Mouse (Mus musculus): ENCODE results near the gene Egln1. TPM values are rescaled to one million over a fixed set of nuclear protein-coding genes. Genes with fewer than 3 reads are reported as not detected.
A peak's percentile ranks its signal among the peaks of the same experiment; 100 is the strongest.

Gene Egln1
- total RNA-seq, 1 experiment from 2014 or later: 24.0 TPM

DNA sequence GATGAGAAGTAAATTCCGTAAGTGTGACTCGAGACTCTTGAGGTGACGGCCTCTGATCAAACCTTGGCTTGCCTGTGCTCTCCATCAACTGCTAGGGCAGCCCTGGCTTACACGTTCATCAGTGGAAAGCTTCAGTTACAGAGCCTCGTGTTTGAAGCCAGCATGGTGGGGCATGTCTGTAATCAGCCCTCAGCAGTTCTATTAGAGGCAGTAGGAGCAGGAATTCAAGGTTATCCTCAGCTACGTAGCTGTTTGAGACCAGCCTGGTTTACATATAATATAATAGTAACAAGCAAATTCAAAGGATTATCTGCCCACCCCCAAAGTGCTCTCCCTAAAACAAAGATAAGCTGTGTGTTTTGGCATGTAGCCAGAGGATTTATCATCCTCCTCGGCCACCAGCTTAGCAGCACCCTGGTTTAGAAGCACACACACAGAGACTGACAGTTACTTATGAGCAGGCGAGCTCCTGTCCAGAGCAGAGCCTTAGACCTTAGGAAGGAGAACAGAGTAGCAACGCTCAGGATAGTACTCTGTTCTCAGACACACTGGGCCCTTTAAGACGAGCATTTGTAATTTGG, 70.1 kb downstream of the Egln1 start:
- peak in 1 of 2 experiments; percentile 32; a peak in 1 of 4 replicates for ATAC-seq (replicated peaks in 1 of 2; ENCODE audit: insufficient read depth in 1 of 2, low FRiP score in 2 of 2, low TSS enrichment in 1 of 2, low read depth in 1 of 2, poor library complexity in 2 of 2, severe bottlenecking in 2 of 2)

- no peak for ATAC-seq (replicated peaks in 1 of 2; ENCODE audit: insufficient read depth in 1 of 2, low FRiP score in 2 of 2, low TSS enrichment in 1 of 2, low read depth in 1 of 2, poor library complexity in 2 of 2, severe bottlenecking in 2 of 2)
These were observed 71.0 kb downstream of the Egln1 start for GRCm38 (mm10) chr8:124878141-124878540.

DNA sequence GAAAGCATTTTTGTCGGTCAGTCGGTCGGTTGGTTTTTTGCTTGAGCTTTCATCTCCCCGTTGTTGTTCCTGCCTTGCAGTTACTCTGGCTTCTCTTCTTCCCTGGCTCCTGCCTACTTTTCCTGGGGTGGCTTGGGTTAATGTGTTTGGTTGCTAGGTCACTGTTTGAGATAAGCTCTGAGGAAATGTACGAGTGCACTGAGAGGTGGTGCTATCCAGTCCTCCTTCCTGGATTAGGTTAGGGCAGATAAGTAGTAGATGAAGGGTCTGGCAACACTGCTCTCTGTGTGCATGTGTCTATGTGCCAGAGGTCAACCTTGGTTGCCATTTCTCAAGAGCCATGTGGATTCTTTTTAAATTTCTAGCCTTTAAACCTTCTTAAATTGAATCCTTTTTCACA, 76.4 kb downstream of the Egln1 start:
- ATAC-seq (replicated peaks in 1 of 2; ENCODE audit: insufficient read depth in 1 of 2, low FRiP score in 2 of 2, low TSS enrichment in 1 of 2, low read depth in 1 of 2, poor library complexity in 2 of 2, severe bottlenecking in 2 of 2): no peak

DNA sequence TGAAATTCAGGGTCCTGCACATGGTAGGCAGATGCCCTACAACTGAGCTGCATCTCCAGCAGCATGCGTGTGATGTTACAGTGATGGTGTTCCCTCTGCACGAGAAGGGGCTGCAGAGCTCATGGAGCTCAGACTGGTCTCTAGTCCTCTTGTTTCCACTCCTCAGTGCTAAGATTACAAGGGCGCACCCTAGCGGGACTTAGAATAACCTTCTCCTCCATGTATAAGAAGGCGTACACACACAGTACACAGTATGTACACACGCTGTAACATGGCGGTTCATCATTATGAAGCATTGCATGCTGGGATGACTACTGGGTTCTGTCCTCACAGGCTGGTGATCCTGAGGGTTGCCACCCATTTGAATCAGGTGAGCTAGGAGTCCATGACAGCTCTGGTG, 77.0 kb downstream of the Egln1 start:
- ATAC-seq (replicated peaks in 1 of 2; ENCODE audit: insufficient read depth in 1 of 2, low FRiP score in 2 of 2, low TSS enrichment in 1 of 2, low read depth in 1 of 2, poor library complexity in 2 of 2, severe bottlenecking in 2 of 2): no peak

- ATAC-seq (replicated peaks in 1 of 2; ENCODE audit: insufficient read depth in 1 of 2, low FRiP score in 2 of 2, low TSS enrichment in 1 of 2, low read depth in 1 of 2, poor library complexity in 2 of 2, severe bottlenecking in 2 of 2): no peak
These were observed 77.7 kb downstream of the Egln1 start for GRCm38 (mm10) chr8:124871474-124871873.

- no peak for ATAC-seq (replicated peaks in 1 of 2; ENCODE audit: insufficient read depth in 1 of 2, low FRiP score in 2 of 2, low TSS enrichment in 1 of 2, low read depth in 1 of 2, poor library complexity in 2 of 2, severe bottlenecking in 2 of 2)
These were observed 79.4 kb downstream of the Egln1 start for GRCm38 (mm10) chr8:124869708-124870107.

DNA sequence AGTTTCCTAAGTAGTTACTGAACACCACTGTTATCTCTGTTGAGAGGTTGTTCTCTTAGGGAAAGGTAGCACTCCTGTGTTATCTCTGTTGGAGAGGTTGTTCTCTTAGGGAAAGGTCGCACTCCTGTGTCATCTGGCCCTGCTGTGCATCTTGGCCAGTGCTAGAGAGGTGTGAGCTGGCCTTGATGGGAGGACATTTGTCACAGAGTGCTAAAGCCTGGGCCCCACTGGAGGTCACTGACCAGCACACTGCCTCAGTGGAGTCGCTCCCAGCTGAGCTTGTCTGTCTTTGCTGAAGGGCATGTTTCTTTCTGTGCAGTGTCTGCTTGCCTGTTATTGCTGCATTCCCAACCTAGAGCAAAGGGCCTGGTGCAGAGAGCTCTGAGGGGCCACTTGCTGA, 82.0 kb downstream of the Egln1 start:
- no peak for ATAC-seq (replicated peaks in 1 of 2; ENCODE audit: insufficient read depth in 1 of 2, low FRiP score in 2 of 2, low TSS enrichment in 1 of 2, low read depth in 1 of 2, poor library complexity in 2 of 2, severe bottlenecking in 2 of 2)

- ATAC-seq (replicated peaks in 1 of 2; ENCODE audit: insufficient read depth in 1 of 2, low FRiP score in 2 of 2, low TSS enrichment in 1 of 2, low read depth in 1 of 2, poor library complexity in 2 of 2, severe bottlenecking in 2 of 2): peak in 1 of 2 experiments; percentile 28; a peak in 1 of 4 replicates
These were observed 82.5 kb downstream of the Egln1 start for GRCm38 (mm10) chr8:124866669-124867068.

DNA sequence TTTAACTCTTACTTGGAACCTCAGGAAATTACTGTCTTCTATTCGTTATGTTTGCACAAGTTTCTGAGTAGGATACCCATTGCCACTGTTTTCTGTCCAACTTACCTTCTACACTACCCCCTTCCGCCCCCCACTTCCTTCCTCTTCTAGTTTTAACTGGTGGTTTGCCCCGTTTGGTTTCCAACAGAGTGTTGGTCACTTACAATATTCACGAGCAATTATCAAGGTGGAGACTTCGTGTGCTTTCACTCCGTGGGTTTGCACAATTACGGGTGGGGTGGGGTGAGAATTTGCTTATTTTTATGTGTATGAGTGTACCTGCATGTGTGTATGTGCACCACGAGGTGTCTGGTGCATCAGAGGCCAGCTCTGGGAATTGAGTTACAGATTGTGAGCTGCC, 85.4 kb downstream of the Egln1 start:
- ATAC-seq (replicated peaks in 1 of 2; ENCODE audit: insufficient read depth in 1 of 2, low FRiP score in 2 of 2, low TSS enrichment in 1 of 2, low read depth in 1 of 2, poor library complexity in 2 of 2, severe bottlenecking in 2 of 2): no peak

DNA sequence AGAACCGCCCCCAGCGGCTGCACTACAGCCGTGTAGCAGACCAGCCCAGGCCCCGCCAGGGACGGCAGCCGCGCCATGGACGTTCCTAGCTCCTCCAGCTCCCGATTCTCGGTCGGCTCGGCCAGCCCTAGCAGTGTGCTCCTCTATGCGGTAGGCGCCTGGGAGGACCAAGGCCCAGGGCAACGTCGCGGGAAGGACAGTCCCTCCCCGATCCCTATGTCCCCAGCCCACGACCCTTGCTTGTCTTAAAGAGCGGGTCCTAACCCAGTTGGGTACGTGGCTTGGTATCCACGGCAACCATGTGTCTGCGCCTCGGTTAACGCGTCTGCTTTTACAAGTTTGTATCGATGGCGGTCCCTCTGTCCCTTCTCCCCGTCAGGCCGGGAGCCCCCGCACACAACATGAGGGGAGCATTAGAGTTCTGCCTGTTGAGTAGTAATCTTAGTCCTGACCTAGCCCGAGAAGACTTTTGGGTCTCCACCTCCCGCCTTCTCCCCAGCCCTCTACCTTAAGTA, 85.9 kb downstream of the Egln1 start:
- peak in 1 of 2 experiments; percentile 7; a peak in 3 of 4 replicates for ATAC-seq (replicated peaks in 1 of 2; ENCODE audit: insufficient read depth in 1 of 2, low FRiP score in 2 of 2, low TSS enrichment in 1 of 2, low read depth in 1 of 2, poor library complexity in 2 of 2, severe bottlenecking in 2 of 2)

DNA sequence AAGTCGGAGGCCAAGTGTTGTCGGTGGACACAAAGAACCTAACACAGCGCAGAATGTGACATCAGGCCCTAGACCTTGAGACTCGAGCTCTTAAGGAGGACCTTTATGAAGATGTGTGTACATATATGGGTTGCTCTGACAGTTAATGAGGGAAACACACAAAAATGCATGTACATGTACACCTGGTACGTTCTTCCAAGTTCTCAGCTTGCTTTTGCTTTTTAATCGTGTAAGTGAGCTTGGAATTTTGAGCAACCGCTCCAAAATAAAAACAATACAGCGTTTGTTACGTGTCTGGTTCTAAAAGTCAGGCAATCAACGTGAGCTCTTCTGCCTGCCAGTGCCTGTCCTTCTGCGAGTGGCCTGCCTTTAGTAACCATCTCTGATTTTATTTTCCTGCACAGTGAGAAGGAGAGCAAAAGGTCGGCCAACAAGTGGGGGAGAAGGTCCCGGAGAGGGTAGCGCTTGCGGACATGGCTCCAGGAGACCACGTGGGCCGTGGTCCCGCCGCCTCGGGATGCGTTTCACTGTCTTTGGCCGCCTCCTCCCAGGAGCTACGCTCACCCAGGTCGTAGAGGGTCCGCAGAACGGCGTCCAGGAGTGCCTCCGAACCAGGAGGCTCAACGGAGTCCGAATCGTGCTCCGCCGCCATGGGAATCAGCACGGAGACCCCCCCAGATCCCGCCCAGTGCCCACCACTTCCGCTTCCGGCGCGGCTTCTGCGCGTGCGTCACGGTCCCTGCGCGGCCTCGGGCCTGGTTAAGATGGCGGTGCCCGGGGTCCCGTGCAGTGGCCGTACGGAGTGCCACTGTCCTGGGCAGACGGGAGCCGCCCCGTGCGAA, 86.6 kb downstream of the Egln1 start, which contains the start of the genes Gnpat and 2810004N23Rik:
Gene Gnpat, plus strand, starts transcription at position 713 of the 842 bp plus-strand sequence.
Gene 2810004N23Rik, minus strand, starts transcription at position 800 of the 842 bp plus-strand sequence.
- ATAC-seq (replicated peaks in 1 of 2; ENCODE audit: insufficient read depth in 1 of 2, low FRiP score in 2 of 2, low TSS enrichment in 1 of 2, low read depth in 1 of 2, poor library complexity in 2 of 2, severe bottlenecking in 2 of 2): peak; percentile 65 to 86

- no peak for ATAC-seq (replicated peaks in 1 of 2; ENCODE audit: insufficient read depth in 1 of 2, low FRiP score in 2 of 2, low TSS enrichment in 1 of 2, low read depth in 1 of 2, poor library complexity in 2 of 2, severe bottlenecking in 2 of 2)
These were observed 88.9 kb downstream of the Egln1 start for GRCm38 (mm10) chr8:124860188-124860587.

- no peak for ATAC-seq (replicated peaks in 1 of 2; ENCODE audit: insufficient read depth in 1 of 2, low FRiP score in 2 of 2, low TSS enrichment in 1 of 2, low read depth in 1 of 2, poor library complexity in 2 of 2, severe bottlenecking in 2 of 2)
These were observed 89.7 kb downstream of the Egln1 start for GRCm38 (mm10) chr8:124859466-124859865.

Other genes starting within 250 kb of the Egln1 start
- 37.2 and 45.4 TPM in 2 replicates for gene Ttc13, start 227.3 kb downstream of the Egln1 start, total RNA-seq (2017)
- 2.1 and 7.9 TPM in 2 replicates for gene Arv1, start 227.2 kb downstream of the Egln1 start, total RNA-seq (2017)
- gene Fam89a, start 197.5 kb downstream of the Egln1 start, total RNA-seq (2017): not detected in 2 replicates
- gene Trim67, start 156.2 kb downstream of the Egln1 start, total RNA-seq (2017): 0.06 TPM in 1 of 2 replicates, not detected in the other
- 93.0 and 109 TPM in 2 replicates for gene Gnpat, start 86.3 kb downstream of the Egln1 start, total RNA-seq (2017)
- gene 2810004N23Rik, start 86.2 kb downstream of the Egln1 start, total RNA-seq (2017): 56.6 and 60.8 TPM in 2 replicates
- gene Exoc8, start 51.6 kb downstream of the Egln1 start, total RNA-seq (2017): 13.1 and 16.3 TPM in 2 replicates
- gene Sprtn, start 51.4 kb downstream of the Egln1 start, total RNA-seq (2017): 21.6 and 23.1 TPM in 2 replicates
- gene Tsnax, start 63.7 kb upstream of the Egln1 start, total RNA-seq (2017): 63.0 and 71.6 TPM in 2 replicates
- gene Disc1, start 104.9 kb upstream of the Egln1 start, total RNA-seq (2017): 2.9 and 4.4 TPM in 2 replicates